Mouse (Mus musculus) CH12.LX (cell line): ENCODE measurements around the gene Agap1.

ENCODE experiments used
- CTCF ChIP-seq, 2 experiments: IDR thresholded peaks in 1 of 2; conservative IDR thresholded peaks in 1 of 2; 2 replicates each; pipeline ENCODE4 v1.5.1; 2011 to 2012; ENCODE audit warnings: low read depth in 2 of 2, low read length in 2 of 2, improper control_type of control experiment in 1 of 2, inconsistent platforms in 1 of 2, mild to moderate bottlenecking in 1 of 2, moderate library complexity in 1 of 2
- ELF1 ChIP-seq: IDR thresholded peaks from 2 replicates; pipeline ENCODE4 v1.6.1; 2014; ENCODE audit warnings: low read depth, mild to moderate bottlenecking, inconsistent platforms, low read length, improper control_type of control experiment
- ETS1 ChIP-seq: conservative IDR thresholded peaks from 2 replicates; pipeline ENCODE4 v1.6.1; 2012; ENCODE audit warnings: low read depth, mild to moderate bottlenecking, inconsistent platforms, low read length, improper control_type of control experiment, moderate library complexity
- MAFK ChIP-seq: IDR thresholded peaks from 2 replicates; pipeline ENCODE4 v1.6.1; 2011; ENCODE audit warnings: low read length, improper control_type of control experiment; ENCODE audit not compliant: insufficient replicate concordance
- MAX ChIP-seq: IDR thresholded peaks from 2 replicates; pipeline ENCODE4 v1.6.1; 2011; ENCODE audit warnings: low read length, improper control_type of control experiment
- MAZ ChIP-seq: IDR thresholded peaks from 2 replicates; pipeline ENCODE4 v1.6.1; 2012; ENCODE audit warnings: low read depth, mild to moderate bottlenecking, inconsistent platforms, low read length, improper control_type of control experiment, moderate library complexity
- NELFE ChIP-seq: IDR thresholded peaks from 2 replicates; pipeline ENCODE4 v1.6.1; 2011; ENCODE audit warnings: low read depth, low read length, improper control_type of control experiment
- POLR2A ChIP-seq: IDR thresholded peaks from 2 replicates; pipeline ENCODE4 v1.6.1; 2011; ENCODE audit warnings: low read depth, mild to moderate bottlenecking, improper control_type of control experiment, low read length
- POLR2AphosphoS2 ChIP-seq: IDR thresholded peaks from 2 replicates; pipeline ENCODE4 v1.6.1; 2011; ENCODE audit warnings: low read depth, low read length, improper control_type of control experiment
- ZC3H11A ChIP-seq: IDR thresholded peaks from 2 replicates; pipeline ENCODE4 v1.6.1; 2012; ENCODE audit warnings: low read depth, mild to moderate bottlenecking, inconsistent platforms, low read length, improper control_type of control experiment

- TF ChIP-seq CTCF (conservative IDR thresholded peaks at IDR 0.05 in 1 of 2, IDR thresholded peaks at IDR 0.05 in 1 of 2; ENCODE audit: low read depth in 2 of 2, low read length in 2 of 2) (no peak), NELFE (no peak), POLR2A (no peak), ZC3H11A (no peak), ETS1 (no peak), MAX (no peak), MAZ (no peak), MAFK (no peak), ELF1 (no peak), POLR2AphosphoS2 (no peak)
These were observed 89.5 kb downstream of the Agap1 start for GRCm38 (mm10) chr1:89544094-89544493.
